Mouse (Mus musculus) heart, postnatal 0 days (tissue): ENCODE measurements around the gene Dcbld1. TPM values are rescaled to one million over a fixed set of nuclear protein-coding genes. Genes with fewer than 3 reads are reported as not detected.
A peak's percentile ranks its signal among the peaks of the same experiment; 100 is the strongest.

Experiments
- ATAC-seq: fragments of 200-750 bp; cut with Nextera tagmentation; 2 replicates; pipeline ENCODE4 v1.8.0; 2017; ENCODE audit warnings: low read depth, moderate number of reproducible peaks, moderate library complexity; ENCODE audit not compliant: insufficient read depth
- DNase-seq: peaks from one replicate; pipeline ENCODE4 v3.0.0-alpha.2; 2016; ENCODE audit warnings: low spot score
- H3K27ac ChIP-seq: fragments of 300-500 bp; sonication (generic); 2 replicates; pipeline ENCODE4 v1.5.1; 2014; ENCODE audit warnings: low read depth, mild to moderate bottlenecking
- H3K27me3 ChIP-seq: fragments of 300-500 bp; sonication (generic); 2 replicates; pipeline ENCODE4 v1.6.1; 2014; ENCODE audit warnings: low read length, mixed read lengths; ENCODE audit not compliant: control insufficient read depth, insufficient read depth
- H3K36me3 ChIP-seq: fragments of 300-500 bp; sonication (generic); replicated peaks from 2 replicates; pipeline ENCODE4 v1.6.1; 2014; ENCODE audit warnings: low read length, mixed read lengths; ENCODE audit not compliant: control insufficient read depth, insufficient read depth
- H3K4me1 ChIP-seq: fragments of 300-500 bp; sonication (generic); 2 replicates; pipeline ENCODE4 v1.6.1; 2014; ENCODE audit warnings: antibody characterized with exemption; ENCODE audit not compliant: control insufficient read depth, insufficient read depth
- H3K4me2 ChIP-seq: fragments of 300-500 bp; sonication (generic); 2 replicates; pipeline ENCODE4 v1.6.1; 2014; ENCODE audit warnings: low read depth, mild to moderate bottlenecking, low read length, moderate library complexity
- H3K4me3 ChIP-seq: fragments of 300-500 bp; sonication (generic); 2 replicates; pipeline ENCODE4 v1.5.1; 2014; ENCODE audit warnings: low read depth, low read length
- H3K9ac ChIP-seq: fragments of 300-500 bp; sonication (generic); replicated peaks from 2 replicates; pipeline ENCODE4 v1.6.1; 2014; ENCODE audit warnings: low read depth, low read length, mixed read lengths
- H3K9me3 ChIP-seq: fragments of 300-500 bp; sonication (generic); replicated peaks from 2 replicates; pipeline ENCODE4 v1.6.1; 2016; ENCODE audit warnings: low read length; ENCODE audit not compliant: control insufficient read depth
- CTCF ChIP-seq: IDR thresholded peaks from 2 replicates; pipeline ENCODE4 v1.5.1; 2016; ENCODE audit warnings: antibody characterized with exemption, control low read depth, low read depth
- EP300 ChIP-seq: IDR thresholded peaks from 2 replicates; pipeline ENCODE4 v1.6.1; 2016; ENCODE audit warnings: antibody characterized with exemption, low read depth
- WGBS: fragments of 180-500 bp; shearing (Covaris S2); extraction: QIAGEN DNeasy Blood & Tissue Kit; methylation state at CpG from one replicate; pipeline ENCODE4 v1.1.7; 2014; 5-methylcytosine and 5-hydroxymethylcytosine counted together
- polyA plus RNA-seq: library from polyadenylated mRNA; unstranded; fragments of >200 nt; fragmentation: Nextera tagmentation; extraction: Ambion mirVana; gene quantifications from 2 replicates; pipeline ENCODE4 v1.2.1, GENCODE M21; 2015
- total RNA-seq: library from RNA; depleted of rRNA; stranded (reverse); fragments of >200 nt; gene quantifications from 2 replicates; pipeline ENCODE4 v1.2.3, GENCODE M21; 2014; ENCODE audit warnings: low replicate concordance; rRNA removed

Gene Dcbld1
- 1.9 and 6.5 TPM in 2 replicates for total RNA-seq
- polyA plus RNA-seq: 4.1 and 5.1 TPM in 2 replicates

GRCm38 (mm10) chr10:52233301-52233968 is at the start of gene Dcbld1:
TSS of gene Dcbld1 (plus strand) at chr10:52233619.
- Histone ChIP-seq H3K4me3 (peak within 1 kb of the TSS; percentile 76), H3K36me3 (no peaks in the 10 kb centered on the region), H3K9ac (peak within 1 kb of the TSS; percentile 75), H3K27me3 (no peaks in the 10 kb centered on the region), H3K4me1 (peaks cover 10% of the 10 kb centered on the region), H3K4me2 (peak within 1 kb of the TSS; percentile 90), H3K27ac (peak within 1 kb of the TSS; percentile 74), H3K9me3 (no peaks in the 10 kb centered on the region)
- WGBS: 1% methylated on average over 46 of the region's 60 CpGs
- TF ChIP-seq EP300 (no peak), CTCF (no peak)
- DNase-seq (peak; percentile 55), ATAC-seq (peak; percentile 92)

- no peaks in the 10 kb centered on the region for H3K9me3 ChIP-seq
- H3K27me3 ChIP-seq: no peaks in the 10 kb centered on the region
- WGBS: 66% methylated on average over 4 of the region's 4 CpGs
- no peak overlapping the region for H3K4me3 ChIP-seq
- H3K4me1 ChIP-seq: no peaks in the 10 kb centered on the region
- DNase-seq: no peak
- no peak overlapping the region for H3K27ac ChIP-seq
- ATAC-seq: no peak
- TF ChIP-seq CTCF (no peak), EP300 (no peak)
- no peak overlapping the region for H3K4me2 ChIP-seq
- no peak overlapping the region for H3K9ac ChIP-seq
- H3K36me3 ChIP-seq: no peaks in the 10 kb centered on the region
These were observed 47.5 kb upstream of the Dcbld1 start for GRCm38 (mm10) chr10:52185900-52186299.

- ATAC-seq (no peak), DNase-seq (no peak)
- TF ChIP-seq EP300 (no peak), CTCF (no peak)
- WGBS: 67% methylated on average over 7 of the region's 7 CpGs
- Histone ChIP-seq H3K4me3 (no peak within 1 kb of the TSS), H3K4me2 (no peak within 1 kb of the TSS), H3K36me3 (no peaks in the 10 kb centered on the region), H3K4me1 (no peaks in the 10 kb centered on the region), H3K27ac (no peak within 1 kb of the TSS), H3K9me3 (no peaks in the 10 kb centered on the region), H3K9ac (no peak within 1 kb of the TSS), H3K27me3 (no peaks in the 10 kb centered on the region)
These were observed 38.2 kb upstream of the Dcbld1 start, which contains the start of gene Ros1 for GRCm38 (mm10) chr10:52194957-52195852. TSS of gene Ros1 (minus strand) at chr10:52195244.

DNA sequence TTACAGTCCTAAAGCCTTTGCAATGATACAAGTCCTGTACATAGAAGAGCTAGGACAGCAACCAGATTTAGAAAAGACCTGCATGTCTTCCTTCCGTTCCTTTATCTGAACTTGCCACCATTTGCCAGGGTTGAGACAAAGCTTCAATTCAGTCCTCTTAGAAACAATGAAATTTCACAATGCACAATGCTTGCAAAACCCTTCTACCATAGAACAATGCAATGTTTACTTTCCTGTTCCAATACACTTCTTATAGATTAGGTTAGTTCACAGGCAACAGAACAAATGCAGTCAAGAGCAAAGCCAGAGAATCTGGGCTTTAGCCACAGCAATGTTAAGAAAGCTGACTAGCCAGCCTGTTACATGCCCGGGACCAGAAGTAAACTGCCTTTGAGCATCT is 29.4 kb upstream of the Dcbld1 start:
- TF ChIP-seq CTCF (no peak), EP300 (no peak)
- no peak overlapping the region for H3K4me2 ChIP-seq
- WGBS: 65% methylated on average over 2 of the region's 2 CpGs
- DNase-seq: no peak
- H3K9ac ChIP-seq: no peak overlapping the region
- no peaks in the 10 kb centered on the region for H3K36me3 ChIP-seq
- H3K27me3 ChIP-seq: no peaks in the 10 kb centered on the region
- H3K4me3 ChIP-seq: no peak overlapping the region
- no peaks in the 10 kb centered on the region for H3K9me3 ChIP-seq
- no peak for ATAC-seq
- no peak overlapping the region for H3K27ac ChIP-seq
- no peaks in the 10 kb centered on the region for H3K4me1 ChIP-seq

GRCm38 (mm10) chr10:52215267-52215818 is 18.1 kb upstream of the Dcbld1 start:
- Histone ChIP-seq H3K4me2 (no peak overlapping the region), H3K36me3 (no peaks in the 10 kb centered on the region), H3K9ac (no peak overlapping the region), H3K27me3 (no peaks in the 10 kb centered on the region), H3K9me3 (no peaks in the 10 kb centered on the region), H3K4me3 (no peak overlapping the region), H3K27ac (no peak overlapping the region), H3K4me1 (no peaks in the 10 kb centered on the region)
- 9% methylated on average over 2 of the region's 2 CpGs for WGBS
- TF ChIP-seq CTCF: no peak
- DNase-seq (no peak), ATAC-seq (no peak)
